Mouse (Mus musculus) intestine, embryonic 16.5 days (tissue): ENCODE results near the gene Fam207a. TPM values are rescaled to one million over a fixed set of nuclear protein-coding genes. Genes with fewer than 3 reads are reported as not detected.

ENCODE experiments used
- ATAC-seq: fragments of 200-750 bp; cut with Nextera tagmentation; 2 replicates; pipeline ENCODE4 v1.8.0; 2017; ENCODE audit warnings: moderate TSS enrichment, moderate library complexity
- H3K27ac ChIP-seq: fragments of 300-500 bp; sonication (generic); 2 replicates; pipeline ENCODE4 v1.5.1; 2014; ENCODE audit warnings: mild to moderate bottlenecking, low read length
- H3K27me3 ChIP-seq: fragments of 300-500 bp; sonication (generic); replicated peaks from 2 replicates; pipeline ENCODE4 v1.6.1; 2014; ENCODE audit warnings: low read length, control low read depth, mixed read lengths; ENCODE audit not compliant: control insufficient read depth, insufficient read depth
- H3K36me3 ChIP-seq: fragments of 300-500 bp; sonication (generic); 2 replicates; pipeline ENCODE4 v1.6.1; 2014; ENCODE audit warnings: low read length, control low read depth; ENCODE audit not compliant: control insufficient read depth, insufficient read depth
- H3K4me1 ChIP-seq: fragments of 300-500 bp; sonication (generic); 2 replicates; pipeline ENCODE4 v1.6.1; 2014; ENCODE audit warnings: low read length, control low read depth, mixed read lengths; ENCODE audit not compliant: control insufficient read depth, insufficient read depth
- H3K4me2 ChIP-seq: fragments of 300-500 bp; sonication (generic); 2 replicates; pipeline ENCODE4 v1.6.1; 2014; ENCODE audit warnings: low read depth, low read length, control low read depth
- H3K4me3 ChIP-seq: fragments of 300-500 bp; sonication (generic); 2 replicates; pipeline ENCODE4 v1.5.1; 2014; ENCODE audit warnings: mild to moderate bottlenecking, low read length
- H3K9ac ChIP-seq: fragments of 300-500 bp; sonication (generic); 2 replicates; pipeline ENCODE4 v1.6.1; 2014; ENCODE audit warnings: low read depth, low read length
- H3K9me3 ChIP-seq: fragments of 300-500 bp; sonication (generic); 2 replicates; pipeline ENCODE4 v1.6.1; 2016; ENCODE audit warnings: low read length, control low read depth; ENCODE audit not compliant: control insufficient read depth
- WGBS: fragments of 180-500 bp; shearing (Covaris S2); extraction: QIAGEN DNeasy Blood & Tissue Kit; methylation state at CpG from one replicate; pipeline ENCODE4 v1.1.7; 2014; 5-methylcytosine and 5-hydroxymethylcytosine counted together
- polyA plus RNA-seq: library from polyadenylated mRNA; unstranded; fragments of >200 nt; fragmentation: Nextera tagmentation; extraction: Ambion mirVana; gene quantifications from 2 replicates; pipeline ENCODE4 v1.2.1, GENCODE M21; 2015

The Fam207a gene
- polyA plus RNA-seq, 1 experiment from 2014 or later, result 43.8 TPM

- WGBS, result 91% methylated on average over 13 of the region's 13 CpGs
- no peak for ATAC-seq
- peaks cover 13% of the 10 kb centered on the region for H3K36me3 ChIP-seq
Observed at GRCm38 (mm10) chr10:77506961-77507577, 8.5 kb downstream of the Fam207a start.

DNA sequence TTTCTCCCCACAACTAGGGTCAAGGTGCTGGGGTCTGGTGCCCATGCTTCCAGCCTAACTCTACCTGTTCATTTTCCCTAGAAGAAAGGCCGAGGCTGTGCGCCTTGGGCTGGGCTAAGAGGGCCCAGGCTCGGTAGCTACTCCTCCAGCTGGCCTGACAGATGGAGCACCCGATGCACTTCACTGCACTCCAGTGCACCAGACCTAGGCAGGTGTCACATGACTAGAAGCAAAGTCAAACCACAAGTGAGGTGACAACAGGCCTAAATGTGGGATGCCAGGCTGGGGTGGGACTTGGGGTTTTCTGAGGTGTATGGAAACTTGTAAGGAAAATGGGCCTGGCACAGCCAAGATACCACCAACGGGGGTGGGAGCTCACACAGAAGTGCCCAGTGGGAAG, 9.1 kb downstream of the Fam207a start:
- Histone ChIP-seq H3K4me3 (no peak overlapping the region), H3K4me2 (no peak overlapping the region), H3K27me3 (no peaks in the 10 kb centered on the region), H3K27ac (no peak overlapping the region), H3K36me3 (peaks cover 18% of the 10 kb centered on the region), H3K9ac (no peak overlapping the region), H3K9me3 (no peaks in the 10 kb centered on the region), H3K4me1 (peaks cover 24% of the 10 kb centered on the region)
- 91% methylated on average over 5 of the region's 5 CpGs for WGBS
- ATAC-seq, result no peak

More at GRCm38 (mm10) chr10:77506961-77507577, 8.5 kb downstream of the Fam207a start:
- Histone ChIP-seq H3K4me1 (peaks cover 21% of the 10 kb centered on the region), H3K4me3 (no peak overlapping the region), H3K9ac (no peak overlapping the region), H3K27ac (no peak overlapping the region), H3K27me3 (no peaks in the 10 kb centered on the region), H3K9me3 (no peaks in the 10 kb centered on the region), H3K4me2 (no peak overlapping the region)

- Histone ChIP-seq H3K4me1 (peaks cover 20% of the 10 kb centered on the region), H3K4me3 (no peak overlapping the region), H3K27me3 (no peaks in the 10 kb centered on the region), H3K9ac (no peak overlapping the region), H3K27ac (no peak overlapping the region), H3K9me3 (no peaks in the 10 kb centered on the region), H3K4me2 (no peak overlapping the region), H3K36me3 (peaks cover 18% of the 10 kb centered on the region)
- 94% methylated on average over 6 of the region's 6 CpGs for WGBS
- no peak for ATAC-seq
Observed at GRCm38 (mm10) chr10:77504143-77504542, 11.4 kb downstream of the Fam207a start.

GRCm38 (mm10) chr10:77502967-77503922, 12.3 kb downstream of the Fam207a start:
- no peak overlapping the region for H3K9ac ChIP-seq
- no peak overlapping the region for H3K4me2 ChIP-seq
- no peak for ATAC-seq
- peaks cover 18% of the 10 kb centered on the region for H3K36me3 ChIP-seq
- no peaks in the 10 kb centered on the region for H3K27me3 ChIP-seq
- peaks cover 16% of the 10 kb centered on the region for H3K4me1 ChIP-seq
- H3K4me3 ChIP-seq, result no peak overlapping the region
- H3K9me3 ChIP-seq, result no peaks in the 10 kb centered on the region
- no peak overlapping the region for H3K27ac ChIP-seq
- WGBS, result 89% methylated on average over 25 of the region's 25 CpGs

GRCm38 (mm10) chr10:77500636-77501035, 14.9 kb downstream of the Fam207a start:
- WGBS, result 39% methylated on average over 14 of the region's 14 CpGs

GRCm38 (mm10) chr10:77498254-77498653, 17.3 kb downstream of the Fam207a start:
- peaks cover 28% of the 10 kb centered on the region for H3K36me3 ChIP-seq
- no peak overlapping the region for H3K9ac ChIP-seq
- no peak overlapping the region for H3K4me3 ChIP-seq
- WGBS, result 73% methylated on average over 6 of the region's 6 CpGs
- no peak overlapping the region for H3K27ac ChIP-seq
- ATAC-seq, result no peak
- H3K9me3 ChIP-seq, result no peaks in the 10 kb centered on the region
- no peak overlapping the region for H3K4me2 ChIP-seq
- peaks cover 16% of the 10 kb centered on the region for H3K4me1 ChIP-seq
- H3K27me3 ChIP-seq, result no peaks in the 10 kb centered on the region

More at GRCm38 (mm10) chr10:77500636-77501035, 14.9 kb downstream of the Fam207a start:
- peak; percentile 24; the same call in 1 of the 2 replicates for ATAC-seq
- Histone ChIP-seq H3K27me3 (no peaks in the 10 kb centered on the region), H3K4me2 (0 out of 2 replicates have a peak overlapping the region, but pooled peaks have one; percentile 17), H3K9me3 (no peaks in the 10 kb centered on the region), H3K4me1 (peaks cover 16% of the 10 kb centered on the region), H3K27ac (no peak overlapping the region), H3K36me3 (peaks cover 23% of the 10 kb centered on the region), H3K4me3 (no peak overlapping the region), H3K9ac (no peak overlapping the region)

DNA sequence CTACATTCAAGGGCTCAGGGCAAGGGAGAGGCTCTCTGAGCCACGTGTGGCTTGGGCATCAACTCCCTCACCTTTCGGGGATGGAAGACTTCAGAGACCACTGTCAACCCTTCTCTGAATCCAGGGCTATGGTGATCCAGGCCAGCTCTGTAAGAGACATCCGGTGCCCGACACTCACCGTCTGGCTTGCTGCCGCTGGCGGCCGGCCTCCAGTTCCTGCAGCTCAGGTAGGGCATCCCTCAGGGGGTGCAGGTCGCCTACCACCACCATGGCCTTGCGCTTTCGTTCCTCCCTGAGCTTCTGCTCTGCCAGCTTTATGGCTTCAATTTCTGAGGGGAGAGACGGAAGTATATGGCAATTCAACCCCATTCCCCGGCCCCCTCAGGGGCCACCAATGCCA, 18.4 kb downstream of the Fam207a start:
- no peak for ATAC-seq
- peaks cover 30% of the 10 kb centered on the region for H3K36me3 ChIP-seq
- no peak overlapping the region for H3K27ac ChIP-seq
- no peaks in the 10 kb centered on the region for H3K27me3 ChIP-seq
- no peak overlapping the region for H3K4me3 ChIP-seq
- H3K9me3 ChIP-seq, result no peaks in the 10 kb centered on the region
- H3K4me1 ChIP-seq, result peaks cover 16% of the 10 kb centered on the region
- 90% methylated on average over 13 of the region's 13 CpGs for WGBS
- H3K9ac ChIP-seq, result no peak overlapping the region
- H3K4me2 ChIP-seq, result no peak overlapping the region

- H3K36me3 ChIP-seq, result peaks cover 42% of the 10 kb centered on the region
- no peaks in the 10 kb centered on the region for H3K27me3 ChIP-seq
- no peak overlapping the region for H3K4me3 ChIP-seq
- no peak overlapping the region for H3K4me2 ChIP-seq
- no peak overlapping the region for H3K9ac ChIP-seq
- 93% methylated on average over 3 of the region's 3 CpGs for WGBS
- H3K27ac ChIP-seq, result no peak overlapping the region
- no peaks in the 10 kb centered on the region for H3K4me1 ChIP-seq
- no peak for ATAC-seq
- H3K9me3 ChIP-seq, result no peaks in the 10 kb centered on the region
Observed at GRCm38 (mm10) chr10:77492885-77493284, 22.7 kb downstream of the Fam207a start.

DNA sequence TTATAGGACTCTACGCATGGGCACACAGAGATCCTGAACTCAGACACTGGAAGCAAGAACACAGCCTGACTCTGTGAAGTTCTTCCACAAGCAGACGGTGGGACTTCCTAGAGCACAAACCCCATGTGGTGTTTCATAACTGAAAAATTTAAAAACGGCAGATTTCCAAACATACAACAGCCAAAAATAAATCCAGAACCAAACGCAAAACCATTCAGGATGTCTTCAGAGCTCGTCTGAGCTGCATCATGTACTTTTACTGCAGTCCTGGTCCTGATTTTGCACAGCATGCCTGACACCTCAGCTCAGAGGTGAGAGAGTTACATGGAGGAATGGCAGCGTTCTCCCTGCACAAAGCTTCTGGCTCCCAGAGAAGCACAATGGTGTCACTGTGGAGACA, 24.0 kb downstream of the Fam207a start:
- Histone ChIP-seq H3K27me3 (no peaks in the 10 kb centered on the region), H3K9me3 (no peaks in the 10 kb centered on the region), H3K27ac (no peak overlapping the region), H3K4me3 (no peak overlapping the region), H3K4me1 (no peaks in the 10 kb centered on the region), H3K4me2 (no peak overlapping the region), H3K36me3 (peaks cover 37% of the 10 kb centered on the region), H3K9ac (no peak overlapping the region)
- WGBS, result 86% methylated on average over 6 of the region's 6 CpGs
- ATAC-seq, result no peak
